Mouse (Mus musculus): Measurements from ENCODE around the gene Spata16.

Spata16 gene

DNA sequence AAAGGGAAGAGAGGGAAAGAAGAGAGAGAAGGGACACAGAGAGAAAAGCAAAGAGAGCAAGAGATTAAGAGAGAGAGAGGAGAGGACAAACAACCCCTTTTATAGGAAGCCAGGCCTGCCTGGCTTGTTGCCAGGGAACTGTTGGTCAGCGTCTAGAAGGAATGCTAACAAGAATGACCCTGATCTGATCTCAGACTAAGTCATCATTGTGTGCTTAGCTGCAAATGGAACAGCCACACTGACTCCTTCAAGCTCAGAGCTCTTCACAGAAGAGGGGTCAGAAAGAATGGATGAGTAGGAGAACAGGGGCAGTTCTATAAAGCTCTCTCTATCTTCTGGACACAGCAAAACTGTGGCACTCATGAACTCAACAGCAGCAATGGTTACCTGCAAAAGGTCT is 334.7 kb downstream of the Spata16 start:
- no peak for DNase-seq (ENCODE audit: low spot score)

DNA sequence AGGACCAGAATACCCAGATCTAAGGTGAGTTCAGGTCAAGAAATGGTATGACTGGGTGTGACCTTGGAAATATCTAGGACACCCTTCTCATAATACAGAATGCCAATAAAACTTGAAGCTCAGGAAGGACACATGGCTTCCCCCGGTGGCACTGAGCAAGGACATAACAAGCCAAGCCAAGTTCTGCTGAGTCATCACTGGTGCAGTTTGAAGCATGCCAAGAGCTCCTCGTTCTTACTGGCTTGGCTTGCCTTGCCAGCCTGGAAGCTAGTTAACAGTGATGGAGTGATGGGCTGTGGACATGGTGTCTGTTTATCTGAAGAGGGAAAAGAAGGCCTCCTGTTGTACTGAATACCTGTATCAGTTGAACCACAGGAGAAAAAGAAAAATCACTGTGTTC is 342.2 kb downstream of the Spata16 start:
- no peak for DNase-seq (ENCODE audit: low spot score)

DNA sequence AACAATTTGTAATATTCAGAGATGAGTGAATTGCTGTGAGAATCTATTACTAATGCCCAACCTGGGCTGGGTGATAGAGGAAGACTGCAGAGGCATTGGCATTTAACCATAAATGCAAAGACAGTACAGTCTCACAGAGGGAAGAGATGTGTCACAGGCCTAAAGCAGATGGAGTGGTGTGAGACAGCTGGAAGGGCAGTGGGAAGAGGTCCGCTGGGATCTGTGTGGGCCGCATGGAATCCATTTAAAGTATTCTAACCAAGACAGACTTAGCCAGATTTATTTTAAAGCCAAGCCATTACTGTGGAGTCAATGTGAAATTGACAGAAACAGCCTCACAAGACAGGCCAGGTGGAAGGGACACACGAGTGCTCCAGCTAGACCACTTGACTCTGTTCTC is 343.0 kb downstream of the Spata16 start:
- DNase-seq (ENCODE audit: low spot score): no peak

DNA sequence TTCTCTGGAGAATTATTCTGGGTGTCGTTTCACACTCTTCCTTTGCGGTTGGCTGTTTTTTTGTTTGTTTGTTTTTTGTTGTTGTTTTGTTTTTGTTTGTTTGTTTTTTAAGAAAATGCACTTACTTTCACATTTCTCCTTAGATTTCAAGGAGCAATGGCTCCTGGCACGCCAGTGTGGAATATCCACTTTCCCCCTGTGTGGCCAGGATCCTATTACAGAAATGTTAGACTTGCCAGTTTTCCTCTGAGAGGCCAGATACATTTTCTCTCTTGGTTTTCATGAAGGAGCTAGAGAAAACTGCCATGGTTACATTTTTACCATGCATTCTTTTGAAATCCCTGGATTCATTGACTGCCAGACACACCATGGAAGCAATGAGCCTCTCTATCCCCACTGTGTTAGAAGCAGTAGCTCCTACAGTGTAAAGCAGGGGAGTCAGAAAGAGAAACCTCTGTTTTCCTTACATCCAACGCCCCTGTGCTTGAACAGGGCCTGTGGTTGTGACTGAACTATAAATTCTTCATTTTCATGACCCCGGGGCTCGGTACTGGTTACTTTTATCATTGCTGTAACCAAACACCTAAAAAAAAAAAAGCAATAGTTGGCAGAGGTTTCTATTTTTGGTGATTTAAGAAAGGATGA is 344.7 kb downstream of the Spata16 start:
- DNase-seq (ENCODE audit: low spot score): no peak

DNA sequence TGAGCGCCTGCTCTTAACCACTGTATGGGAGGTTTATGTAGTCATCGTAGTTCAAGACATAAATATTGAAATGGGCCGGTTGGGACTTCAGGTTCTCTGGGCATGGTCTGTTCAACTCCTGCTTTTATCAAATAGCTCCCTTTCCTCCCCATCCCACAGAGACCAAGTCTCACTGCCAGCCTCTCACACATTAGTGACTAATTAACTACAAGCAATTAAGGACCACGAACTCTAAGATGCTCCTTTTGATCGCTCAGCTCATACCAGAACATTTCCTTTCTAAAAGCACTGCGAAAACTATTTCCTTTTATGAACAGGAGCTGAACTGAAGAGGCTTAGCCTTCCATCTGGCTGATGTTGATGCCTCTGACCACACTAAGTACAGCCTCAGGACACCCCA is 346.3 kb downstream of the Spata16 start:
- DNase-seq (ENCODE audit: low spot score): no peak

DNA sequence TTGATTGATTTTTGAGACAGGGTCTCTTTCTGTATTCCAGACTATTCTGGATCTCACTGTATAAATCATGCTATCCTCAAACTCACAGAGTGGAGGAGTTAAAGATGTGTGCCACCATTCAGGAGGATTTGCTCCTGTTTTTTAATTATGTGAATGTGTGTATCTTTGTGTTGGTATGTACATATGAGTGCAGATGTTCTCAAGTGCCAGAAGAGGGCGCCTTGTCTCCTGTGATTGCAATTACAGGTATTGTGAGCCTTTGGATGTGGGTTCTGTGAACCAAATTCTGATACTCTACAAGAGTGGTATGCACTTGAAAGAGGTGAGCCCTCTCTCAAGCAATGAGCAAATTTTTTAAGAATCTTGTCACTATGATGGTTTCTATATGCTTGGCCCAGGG is 369.4 kb downstream of the Spata16 start:
- DNase-seq (ENCODE audit: low spot score): no peak

DNA sequence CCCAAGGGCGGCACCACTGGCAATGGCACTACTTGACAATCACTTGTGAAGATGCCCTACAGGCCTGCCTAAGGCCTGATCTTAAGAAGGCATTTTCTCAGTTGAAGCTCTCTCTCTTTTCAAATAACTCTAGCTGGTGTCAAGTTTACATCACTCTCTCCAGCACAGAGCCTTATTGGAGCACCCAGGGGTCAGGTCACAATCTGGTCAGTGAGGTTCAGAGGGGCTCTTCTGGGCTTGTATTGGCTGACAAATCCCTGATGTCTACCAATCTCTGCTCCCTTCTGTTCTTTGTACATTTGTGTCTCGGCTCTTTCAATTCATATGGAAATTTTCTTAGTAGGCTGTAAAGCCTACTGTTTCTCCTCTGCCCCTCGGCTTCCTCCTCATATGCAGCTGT is 390.5 kb downstream of the Spata16 start:
- DNase-seq (ENCODE audit: low spot score): no peak

DNA sequence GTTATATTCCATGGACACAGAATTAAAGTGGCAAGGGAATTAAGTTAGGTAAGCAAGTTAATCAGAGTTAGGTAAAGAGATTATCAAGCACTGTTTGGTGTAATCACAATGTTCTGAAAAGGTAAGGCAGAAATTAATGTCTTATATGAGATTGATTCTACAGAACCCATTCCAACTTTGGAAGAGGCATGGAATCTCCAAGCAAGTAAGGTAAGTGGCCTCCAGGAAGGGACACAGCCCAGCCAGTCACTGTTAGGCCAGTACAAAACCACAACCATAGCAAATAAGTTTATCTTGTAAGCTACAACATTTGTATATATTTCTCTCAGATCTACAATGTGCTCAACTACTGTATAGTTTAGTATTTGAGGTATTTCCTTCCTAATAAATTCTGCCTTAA is 391.1 kb downstream of the Spata16 start:
- no peak for DNase-seq (ENCODE audit: low spot score)

DNA sequence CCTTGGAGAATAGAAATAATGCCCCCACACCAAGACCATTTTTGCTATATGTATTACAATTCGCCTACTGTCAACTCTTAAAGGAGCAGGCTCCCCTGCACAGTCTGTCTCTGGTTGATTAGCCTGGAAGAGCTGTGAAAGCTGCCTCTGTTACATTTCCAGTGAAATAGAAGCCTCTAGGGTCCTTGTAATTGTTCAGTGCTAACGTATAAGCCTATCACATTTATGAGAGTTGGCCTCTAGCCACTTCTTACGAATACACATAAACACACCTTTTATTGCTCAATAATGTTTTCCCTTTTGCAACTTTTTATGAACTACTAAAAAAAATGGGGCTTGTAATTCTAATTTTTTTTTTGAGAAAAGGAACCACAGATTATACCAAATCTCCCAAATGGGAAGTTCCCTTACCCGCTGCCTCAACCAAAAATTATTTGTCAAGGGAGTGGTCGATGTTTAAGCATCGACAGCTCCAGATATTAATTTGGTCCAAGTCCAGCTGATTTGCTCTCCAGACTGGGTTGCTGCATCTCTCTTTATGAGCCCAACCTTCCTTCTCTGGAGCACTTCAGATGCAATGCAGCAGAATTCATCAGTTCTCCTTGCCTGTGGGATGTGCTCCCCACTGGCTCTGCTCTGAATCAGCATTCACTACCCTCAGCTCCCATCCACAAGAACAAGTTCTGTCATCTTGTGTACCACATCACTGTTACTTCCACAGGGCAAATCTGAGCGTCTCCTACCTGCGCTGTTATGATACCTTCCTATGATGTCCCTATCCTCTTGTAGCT is 392.8 kb downstream of the Spata16 start:
- no peak for DNase-seq (ENCODE audit: low spot score)
